Mouse (Mus musculus): ENCODE measurements at regions not wholly inside any gene's neighbourhood (a gene's known extent, or its start where the extent isn't known, plus 50 kb on each side); places are given as distances from the start of the nearest gene placed in this dataset.

DNA sequence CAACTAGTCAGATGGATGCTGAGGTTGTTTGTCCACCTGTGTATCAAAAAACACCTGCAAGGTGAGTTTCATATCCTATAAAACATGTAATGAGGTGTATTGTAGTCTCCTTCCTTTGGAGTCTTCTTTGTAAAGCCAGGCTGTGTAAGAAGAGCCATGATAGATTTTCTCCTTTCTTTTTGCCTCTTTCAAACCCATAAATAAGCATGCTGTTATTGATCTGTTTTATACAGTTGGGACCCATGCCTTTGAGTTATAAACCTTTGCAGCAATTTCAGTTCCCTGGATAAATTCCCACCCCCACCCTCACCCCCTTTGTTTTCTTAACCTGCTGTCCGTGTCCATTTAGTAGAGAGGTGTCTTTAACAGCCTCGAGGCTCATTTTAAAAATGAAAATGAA is 131.0 kb upstream of the Rgs17 start:
- intact Hi-C loops (cut with DNase I) = no loop called here

DNA sequence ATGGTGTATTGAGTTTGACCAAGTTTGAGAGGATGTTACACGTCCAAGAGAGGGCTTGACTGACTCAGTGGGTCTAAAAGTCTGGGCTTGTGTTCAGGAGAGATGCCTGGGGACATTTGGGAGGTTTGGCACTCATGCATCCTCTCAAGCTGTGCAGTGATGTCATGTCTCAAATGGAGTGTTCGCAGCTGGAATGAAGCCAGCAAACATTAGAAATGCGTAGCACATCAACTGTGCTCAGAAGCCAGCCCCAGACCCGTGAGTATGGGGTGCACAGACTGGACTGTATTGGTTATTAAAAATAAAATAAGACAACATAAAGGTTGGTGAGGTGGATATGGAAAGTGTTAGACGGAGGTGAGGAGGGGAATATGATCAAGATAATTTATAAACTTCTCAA is 121.2 kb upstream of the Rgs17 start:
- intact Hi-C loops (cut with DNase I) = no loop called here

DNA sequence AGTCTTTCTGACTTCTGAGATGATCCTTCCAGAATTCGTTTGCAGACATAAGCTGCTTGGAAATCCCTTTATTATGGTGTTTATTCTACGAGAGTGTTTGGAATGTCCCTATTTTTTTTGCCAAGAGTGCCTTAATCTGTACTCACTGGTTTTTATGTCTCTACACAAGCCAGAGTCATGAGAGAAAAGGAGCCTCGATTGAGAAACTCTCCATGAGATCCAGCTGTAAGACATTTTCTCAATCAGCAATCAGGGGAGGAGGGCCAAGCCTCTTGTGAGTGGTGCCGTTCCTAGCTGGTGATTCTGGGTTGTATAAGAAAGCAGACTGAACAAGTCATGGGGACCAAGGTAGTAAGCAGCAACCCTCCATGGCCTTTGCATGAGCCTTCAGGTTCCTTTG is 117.6 kb upstream of the Rgs17 start:
- intact Hi-C loops (cut with DNase I) = loop anchor here (5.0 kb wide), 1 partner anchor 653 kb away; no protein-coding TSS in a partner anchor

DNA sequence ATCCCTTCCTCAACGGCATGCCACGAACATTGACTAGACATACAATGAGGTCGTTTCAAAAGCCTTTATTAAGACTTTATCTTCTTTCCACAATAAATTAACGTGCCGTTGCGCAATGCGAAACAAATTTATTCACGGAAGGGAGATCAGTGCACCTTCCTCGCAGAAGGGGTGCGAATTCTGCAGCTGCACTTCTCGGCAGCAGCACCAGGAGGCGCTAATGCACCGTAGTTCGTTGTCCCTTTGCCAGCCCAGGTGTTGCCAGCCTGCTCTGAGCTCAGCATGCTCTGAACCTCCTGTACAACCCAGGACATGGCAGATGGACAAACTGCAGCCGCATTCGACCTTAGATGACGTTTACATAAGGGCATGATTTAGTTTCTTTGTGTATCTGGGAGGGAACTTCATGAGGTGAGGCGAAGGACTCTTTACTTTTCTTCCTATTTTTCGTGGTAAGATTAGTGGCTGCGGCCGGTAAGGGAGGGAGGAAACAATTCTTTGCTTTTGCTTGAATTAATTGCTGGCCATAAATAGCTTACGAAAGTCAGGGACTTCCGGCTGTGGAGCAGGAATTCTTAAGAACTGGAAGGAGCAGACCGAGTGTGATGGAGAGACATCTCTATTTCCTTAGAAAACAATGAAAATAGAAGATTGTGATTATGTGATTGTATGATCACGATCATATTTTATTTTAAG is 113.7 kb upstream of the Rgs17 start:
- intact Hi-C loops (cut with DNase I) = loop anchor here (5.0 kb wide), 1 partner anchor 656 kb away; no protein-coding TSS in a partner anchor

DNA sequence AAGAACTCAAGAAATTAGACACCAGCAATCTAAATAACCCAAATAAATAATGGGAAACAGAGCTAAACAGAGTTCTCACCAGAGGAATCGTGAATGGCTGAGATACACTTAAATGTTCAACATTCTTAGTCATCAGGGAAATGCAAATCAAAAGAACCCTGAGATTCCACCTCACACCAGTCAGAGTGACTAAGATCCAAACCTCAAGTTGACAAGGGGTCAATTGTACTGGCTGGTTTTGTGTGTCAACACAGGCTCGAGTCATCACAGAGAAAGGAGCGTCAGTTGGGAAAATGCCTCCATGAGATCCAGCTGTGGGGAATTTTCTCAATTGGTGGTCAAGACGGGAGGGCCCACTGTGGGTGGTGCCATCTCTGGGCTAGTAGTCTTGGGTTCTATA is 110.3 kb upstream of the Rgs17 start:
- intact Hi-C loops (cut with DNase I) = no loop called here

DNA sequence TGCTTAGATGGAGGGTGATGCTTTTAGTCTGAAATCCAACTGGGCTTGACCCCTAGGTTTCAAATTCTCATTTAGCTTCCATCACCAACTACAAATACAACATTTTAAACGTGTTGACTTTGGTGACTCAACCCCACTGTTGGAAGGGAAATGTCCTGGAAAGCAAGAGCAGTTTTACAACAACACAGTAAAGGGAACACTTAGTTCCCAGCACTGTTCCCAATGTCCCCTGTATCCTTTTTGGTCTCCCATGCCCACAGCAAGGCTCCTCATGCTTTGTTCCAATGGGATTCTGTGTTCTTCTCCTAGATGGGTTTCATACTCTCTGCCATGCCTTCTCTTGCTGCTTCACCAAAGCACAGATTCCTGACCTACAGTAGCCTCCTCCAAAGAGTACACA is 105.4 kb upstream of the Rgs17 start:
- intact Hi-C loops (cut with DNase I) = no loop called here

DNA sequence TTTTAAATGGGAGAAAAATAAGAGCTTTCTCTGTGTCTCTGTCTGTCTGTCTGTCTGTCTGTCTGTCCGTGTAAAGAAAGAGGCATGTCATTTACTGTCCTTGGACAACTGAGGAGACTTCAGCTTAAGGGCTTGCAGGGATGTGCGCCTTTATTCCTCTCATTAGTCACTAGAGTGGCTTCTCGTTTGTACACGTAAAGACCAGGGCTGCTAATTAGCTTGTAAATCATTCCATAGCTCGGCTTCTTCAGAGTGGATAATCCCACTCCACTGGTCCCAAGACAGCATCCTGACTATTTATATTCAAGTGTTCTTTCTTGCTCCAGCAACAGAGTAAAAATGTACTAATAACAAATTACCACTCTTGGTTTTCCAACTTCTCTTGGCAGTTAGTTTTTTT is 104.1 kb upstream of the Rgs17 start:
- intact Hi-C loops (cut with DNase I) = no loop called here

DNA sequence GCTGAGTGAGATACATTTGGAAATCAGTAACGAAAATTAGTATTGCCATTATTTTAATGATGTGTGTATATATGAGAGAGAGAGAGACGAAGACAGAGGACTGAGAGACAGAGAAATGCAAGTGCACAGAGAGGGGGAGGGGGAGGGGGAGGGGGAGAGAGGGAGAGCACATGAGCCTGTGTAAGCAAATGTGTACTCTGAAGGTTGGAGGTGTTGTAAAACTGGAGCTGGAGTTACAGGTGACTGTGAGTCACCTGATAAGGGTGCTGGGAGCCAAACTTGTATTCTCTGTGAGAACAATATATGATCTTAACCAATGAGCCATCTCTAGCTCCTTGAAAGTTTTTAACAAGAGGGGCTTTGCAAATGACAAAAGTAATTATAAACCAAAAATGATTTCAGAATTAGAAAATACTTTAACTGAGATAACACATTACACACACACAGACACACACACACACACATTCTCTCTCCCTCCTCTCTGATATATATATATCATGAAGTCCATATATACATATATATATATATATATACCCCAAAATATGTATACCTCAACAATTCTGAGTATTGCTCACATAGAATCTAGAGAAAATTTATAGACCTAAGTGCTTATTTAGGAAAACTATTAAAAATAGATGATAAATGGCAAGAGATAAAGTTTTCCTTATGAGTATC is 100.5 kb upstream of the Rgs17 start:
- intact Hi-C loops (cut with DNase I) = no loop called here

DNA sequence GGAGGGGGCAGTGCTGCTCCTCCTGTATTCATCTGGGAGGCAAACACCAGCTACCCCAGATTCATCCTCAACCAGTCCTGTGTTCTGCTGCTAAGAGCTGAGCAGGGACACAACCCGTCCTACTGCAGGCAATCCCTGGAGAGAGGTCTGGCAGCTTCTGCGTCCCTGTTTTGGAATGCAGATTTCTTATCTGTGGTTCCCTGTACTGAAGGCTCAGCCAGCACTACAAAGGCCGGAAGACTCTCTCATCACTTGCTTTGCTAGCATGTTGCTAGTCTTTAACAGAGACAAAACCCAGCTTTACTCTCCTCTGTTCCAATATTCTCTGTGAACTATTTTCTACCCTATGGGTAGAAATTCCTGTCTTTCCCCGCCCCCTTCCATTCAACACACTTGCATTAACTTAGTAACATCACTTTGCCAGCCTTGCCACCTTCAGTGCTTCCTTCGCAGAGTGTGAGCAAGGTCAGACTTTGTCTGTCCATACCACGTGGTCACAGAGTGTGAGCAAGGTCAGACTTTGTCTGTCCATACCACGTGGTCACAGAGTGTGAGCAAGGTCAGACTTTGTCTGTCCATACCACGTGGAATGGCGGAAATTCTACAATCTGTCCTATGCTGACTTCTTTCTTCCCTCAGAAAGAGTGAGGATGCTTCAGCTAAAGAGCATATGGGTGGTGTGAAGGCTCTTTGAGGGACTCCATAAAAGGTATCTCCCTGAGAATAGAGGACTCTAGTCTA is 98.9 kb upstream of the Rgs17 start:
- intact Hi-C loops (cut with DNase I) = no loop called here

DNA sequence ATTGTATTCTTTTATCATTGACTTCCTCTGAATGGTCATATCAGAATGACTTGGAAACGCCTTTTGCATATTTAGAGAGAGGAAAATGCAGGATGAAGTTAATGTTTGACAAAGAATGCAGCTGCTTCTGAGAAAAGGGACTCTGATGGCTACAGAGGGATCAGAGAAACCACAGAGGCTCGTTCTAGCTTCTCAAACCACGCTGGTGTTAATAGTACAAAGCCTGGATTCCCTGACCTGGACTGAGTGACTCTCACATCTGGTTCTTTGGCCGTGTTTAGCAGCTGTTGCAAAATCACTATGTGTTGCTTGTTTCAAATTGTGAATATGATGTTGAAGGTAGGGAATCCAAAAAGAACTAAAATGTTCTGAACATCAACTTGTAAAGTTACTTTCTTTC is 91.5 kb upstream of the Rgs17 start:
- intact Hi-C loops (cut with DNase I) = no loop called here

DNA sequence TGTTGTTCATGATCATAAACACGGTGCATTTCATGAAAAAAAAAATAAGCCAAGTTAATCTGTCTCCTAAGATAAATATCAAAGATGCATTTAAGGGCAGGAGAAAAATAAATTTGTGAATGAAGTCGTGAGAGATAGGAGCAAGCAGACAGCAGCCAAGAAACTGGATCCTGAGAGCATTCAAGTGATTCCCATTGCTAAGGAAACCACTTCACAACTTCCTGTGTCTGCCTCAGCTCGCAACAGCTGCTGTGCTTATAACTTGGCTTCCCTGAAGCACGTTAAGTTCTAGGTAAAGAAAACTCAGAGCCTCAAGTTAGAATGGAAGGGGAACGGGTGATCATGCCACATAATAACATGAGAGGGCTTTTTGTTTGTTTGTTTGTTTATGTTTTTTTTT is 89.3 kb upstream of the Rgs17 start:
- intact Hi-C loops (cut with DNase I) = no loop called here

DNA sequence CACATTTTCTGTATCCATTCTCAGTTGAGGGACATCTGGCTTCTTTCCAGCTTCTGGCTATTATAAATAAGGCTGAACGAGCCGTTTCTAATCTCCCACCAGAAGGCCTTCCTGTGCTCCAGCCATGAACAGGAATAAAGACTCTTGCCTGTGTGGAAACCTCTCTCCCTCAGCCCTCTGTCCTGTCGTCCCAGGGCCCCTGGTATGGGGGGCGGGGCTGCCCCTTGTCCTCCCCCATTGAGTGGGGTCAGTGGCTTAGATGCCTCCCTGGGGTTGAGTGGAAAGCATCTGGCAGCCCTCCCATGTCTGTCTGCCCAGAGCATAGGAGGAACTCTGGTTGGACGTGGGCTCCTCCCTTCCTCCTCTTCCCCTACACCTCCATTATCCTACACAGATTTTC is 88.8 kb upstream of the Rgs17 start:
- intact Hi-C loops (cut with DNase I) = no loop called here

DNA sequence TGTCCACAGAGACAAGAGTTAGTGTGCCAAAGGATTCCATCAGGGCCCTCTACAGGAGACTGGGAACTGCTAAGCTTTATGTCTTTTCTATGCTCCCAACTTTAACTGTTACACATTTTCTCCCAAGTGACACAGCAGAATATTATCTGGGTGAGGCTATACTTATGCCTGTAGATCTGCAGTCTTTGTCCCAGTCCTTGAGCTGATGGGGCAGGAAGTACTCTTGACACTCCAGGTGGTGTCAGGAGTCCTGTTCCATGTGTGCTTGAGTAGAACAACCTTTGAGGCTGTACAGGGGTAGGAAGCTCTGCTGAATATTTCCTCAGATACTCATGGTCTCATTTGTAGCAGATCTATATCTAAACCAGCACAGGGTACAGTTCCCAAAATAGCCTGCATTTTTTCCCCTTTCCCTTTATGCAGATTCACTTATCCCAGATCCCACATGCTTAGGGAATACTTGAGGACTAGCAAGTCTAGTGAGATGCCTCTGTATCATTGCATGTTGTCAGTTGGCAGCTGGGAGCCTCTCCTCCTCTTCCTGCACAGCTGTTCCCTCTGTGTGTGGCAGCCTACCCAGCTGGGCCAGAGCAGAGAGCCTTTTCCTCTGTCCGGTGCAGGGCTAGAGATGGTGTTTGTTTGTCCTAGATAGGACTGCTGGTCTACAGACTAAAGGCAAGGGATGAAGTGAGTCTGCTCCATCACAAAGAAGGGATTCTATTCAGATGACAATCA is 85.2 kb upstream of the Rgs17 start:
- intact Hi-C loops (cut with DNase I) = no loop called here

DNA sequence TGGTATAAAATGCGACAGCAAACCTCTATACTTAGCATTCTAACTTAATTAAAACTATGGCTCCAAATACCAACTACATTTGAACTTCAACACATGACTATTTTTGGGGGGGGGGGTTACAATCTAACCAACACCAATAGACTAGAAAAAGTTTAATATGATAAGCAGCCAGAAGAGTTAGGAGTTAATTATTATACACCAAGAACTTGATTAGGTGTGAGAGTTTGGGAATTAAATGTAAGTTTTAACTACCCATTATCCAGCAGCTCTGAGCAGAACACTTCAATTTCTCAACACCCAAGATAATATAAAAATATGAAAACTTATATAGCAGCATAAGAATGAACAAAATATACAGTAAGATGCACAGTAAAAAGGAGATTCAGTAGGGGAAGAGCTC is 59.2 kb upstream of the Rgs17 start:
- intact Hi-C loops (cut with DNase I) = no loop called here

DNA sequence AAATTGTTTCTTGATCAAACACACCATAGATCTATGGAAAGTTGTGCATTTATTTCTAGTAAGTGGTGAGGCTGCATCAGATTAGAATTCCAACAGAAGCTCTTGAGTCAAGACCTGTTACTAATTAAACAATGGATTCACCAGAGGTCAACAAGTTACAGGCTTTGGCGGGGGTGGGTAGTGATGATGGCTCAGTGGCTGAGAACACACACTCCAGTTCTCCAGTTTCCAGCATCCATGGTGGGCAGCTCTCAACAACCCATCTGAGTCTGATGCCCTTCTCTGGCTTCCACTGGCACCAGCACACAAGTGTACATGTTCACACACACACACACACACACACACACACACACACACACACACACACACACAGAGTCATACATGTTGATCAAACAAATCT is 56.3 kb upstream of the Rgs17 start:
- intact Hi-C loops (cut with DNase I) = no loop called here
